Mouse (Mus musculus): ENCODE data around the gene 9130019O22Rik.
"Not testable (repeated sequence)": the region's sequence is repeated elsewhere in the genome, so short reads cannot be mapped to it uniquely, and the experiment has no call there.

The 9130019O22Rik gene

DNA sequence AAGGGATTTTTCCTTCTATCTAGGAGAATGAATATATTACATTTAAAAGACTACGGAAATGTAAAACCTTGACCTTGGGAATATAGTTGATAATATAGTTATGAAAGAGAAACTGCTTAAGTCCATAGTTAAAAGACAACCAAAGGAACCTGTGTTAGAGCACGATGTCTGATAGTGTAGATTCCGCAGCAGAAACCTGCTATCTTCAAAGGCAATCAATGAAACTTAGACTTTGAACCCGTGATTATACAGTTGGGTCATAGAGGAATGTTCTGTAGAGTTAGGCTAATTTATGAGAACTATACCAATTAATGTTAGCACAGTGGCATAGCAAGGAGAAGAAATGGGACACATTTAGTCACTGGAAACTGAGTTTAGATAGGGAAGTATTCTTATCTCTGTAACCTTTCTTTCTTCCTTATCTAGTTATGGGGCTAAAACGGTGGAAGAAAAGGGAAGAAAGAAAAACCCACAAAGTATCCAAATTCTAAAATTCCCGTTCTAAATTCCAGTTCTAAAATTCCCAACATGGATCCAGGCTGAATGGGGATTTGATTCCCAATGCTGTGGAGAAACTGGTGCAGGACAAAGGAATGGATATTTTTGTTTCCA lies 8.6 kb downstream of the 9130019O22Rik start:
- intact Hi-C loops (cut with DNase I), result no loop called here

DNA sequence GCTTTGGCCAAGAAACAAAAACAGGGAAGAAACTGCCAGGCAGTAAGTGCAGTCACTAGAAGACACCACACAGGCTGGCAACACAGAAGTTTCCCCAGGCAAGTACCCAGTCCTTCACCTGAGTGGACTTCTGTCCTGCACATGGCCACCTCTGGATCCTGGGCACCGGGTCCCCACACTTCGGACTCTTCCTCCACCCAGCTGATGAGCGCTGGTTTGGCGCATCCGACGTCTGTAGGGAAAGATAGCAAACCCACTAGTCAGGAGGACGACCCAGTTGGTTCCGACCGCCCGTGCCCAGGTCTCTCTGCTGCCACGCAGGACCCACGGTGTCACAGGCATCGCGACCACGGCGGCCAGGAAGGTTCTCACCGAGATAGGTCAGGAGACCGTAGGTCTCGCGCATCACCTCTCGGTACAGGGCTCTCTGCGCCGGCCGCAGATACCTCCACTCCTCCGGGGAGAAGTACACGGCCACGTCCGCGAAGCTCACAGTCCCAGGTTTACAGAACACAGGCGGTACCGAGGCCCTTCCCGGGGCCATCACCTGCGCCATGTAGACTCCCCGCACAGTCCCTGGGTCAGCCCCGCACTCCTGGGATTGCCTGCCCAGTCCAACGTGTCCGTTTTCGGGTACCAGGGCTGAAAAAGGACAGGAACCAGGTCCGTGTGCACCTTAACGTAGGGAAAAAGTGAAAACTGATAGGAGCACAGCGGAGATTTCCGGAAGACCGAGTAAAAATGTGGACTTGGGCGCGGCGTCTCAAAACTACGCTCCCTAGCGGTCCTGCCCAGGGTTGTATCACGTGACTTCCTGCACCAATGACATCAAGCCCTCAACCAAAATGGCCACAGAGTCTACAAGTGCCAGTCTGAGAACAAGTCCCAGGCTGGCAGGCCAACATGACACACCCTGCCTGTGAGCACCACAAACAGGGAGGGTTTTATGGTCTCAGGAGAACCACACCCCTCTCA lies 11.4 kb downstream of the 9130019O22Rik start, which contains the start of gene Zfp747:
Gene Zfp747 (minus strand): TSS at position 780 of the 975 bp plus-strand sequence.
- intact Hi-C loops (cut with DNase I), result not testable (repeated sequence)

DNA sequence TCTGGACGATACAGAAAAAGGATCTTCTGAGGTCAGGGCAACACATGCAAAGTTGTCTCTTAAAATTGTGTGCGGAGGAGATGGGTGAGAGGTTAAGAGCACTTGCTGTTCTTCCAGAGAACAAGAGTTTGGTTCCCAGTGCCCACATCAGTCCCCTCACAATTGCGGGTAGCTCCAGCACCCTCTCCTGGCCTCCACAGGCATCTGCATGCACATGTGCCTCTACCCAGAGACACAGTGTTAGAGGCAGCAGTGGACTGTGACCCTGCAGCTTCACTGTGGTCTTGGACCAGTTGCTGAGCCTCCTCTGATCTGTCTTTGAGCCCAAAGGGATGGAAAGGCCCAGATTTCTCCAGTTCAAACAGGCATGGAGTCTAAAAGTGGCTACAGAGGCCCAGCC lies 15.1 kb downstream of the 9130019O22Rik start:
- intact Hi-C loops (cut with DNase I), result not testable (repeated sequence)

DNA sequence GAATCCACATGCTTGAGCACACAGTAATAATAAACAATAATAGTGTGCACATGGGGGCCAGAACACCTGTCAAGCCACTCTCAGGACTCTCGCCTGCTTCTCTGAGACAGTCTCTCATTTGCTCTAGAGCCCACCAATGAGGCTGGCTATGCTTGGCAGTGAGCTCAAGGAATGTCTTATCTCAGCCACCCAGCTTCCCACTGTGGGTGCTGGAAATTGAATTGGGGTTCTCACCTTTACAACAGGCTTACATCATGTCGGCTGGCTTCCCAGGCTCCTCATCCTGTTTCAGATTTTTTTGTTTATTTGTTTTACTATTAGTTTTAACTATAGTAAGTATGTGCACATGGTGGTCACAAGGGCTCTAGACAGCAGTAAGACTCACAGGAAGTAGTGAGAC lies 15.8 kb downstream of the 9130019O22Rik start:
- intact Hi-C loops (cut with DNase I), result no loop called here

DNA sequence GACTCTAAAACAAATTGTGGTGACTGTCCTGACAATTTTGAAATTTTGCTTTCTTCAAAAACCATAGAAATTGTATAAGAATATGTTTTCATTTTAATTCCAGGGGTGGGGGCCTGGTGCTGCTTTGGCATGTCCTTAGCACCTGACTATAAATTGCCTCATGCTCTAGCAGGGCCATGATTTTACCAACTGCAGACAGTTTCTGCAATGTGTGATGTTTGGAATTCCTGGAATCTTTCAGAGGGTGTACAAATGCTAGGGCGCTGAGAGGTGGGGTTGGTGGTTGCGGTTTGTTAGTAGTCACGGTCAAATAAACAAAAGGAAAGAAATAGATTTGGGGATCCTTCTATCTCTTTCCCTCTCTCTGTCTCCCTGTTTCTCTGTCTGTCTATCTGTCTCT lies 20.7 kb downstream of the 9130019O22Rik start:
- intact Hi-C loops (cut with DNase I), result no loop called here

DNA sequence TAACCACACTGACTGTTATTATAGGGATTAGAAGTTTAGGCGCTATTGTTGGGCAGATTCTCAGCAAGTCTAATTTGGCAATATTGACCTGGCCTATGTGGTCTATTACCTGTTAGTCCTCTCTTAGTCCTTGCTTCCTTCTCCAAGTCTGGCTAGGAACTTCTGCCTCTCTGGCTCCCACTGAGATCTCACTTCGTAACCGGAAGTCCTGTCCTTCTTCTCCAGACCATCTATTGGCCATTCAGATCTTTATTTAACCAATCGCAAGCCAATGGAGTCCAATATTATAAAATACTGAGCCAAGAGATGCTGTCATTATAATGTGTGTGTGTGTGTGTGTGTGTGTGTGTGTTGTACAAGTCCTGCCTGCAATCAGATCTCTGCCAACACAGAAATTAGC lies 22.8 kb downstream of the 9130019O22Rik start:
- intact Hi-C loops (cut with DNase I), result loop anchor here (5.0 kb wide), 2 partner anchors 38 to 133 kb away; no protein-coding TSS in a partner anchor

DNA sequence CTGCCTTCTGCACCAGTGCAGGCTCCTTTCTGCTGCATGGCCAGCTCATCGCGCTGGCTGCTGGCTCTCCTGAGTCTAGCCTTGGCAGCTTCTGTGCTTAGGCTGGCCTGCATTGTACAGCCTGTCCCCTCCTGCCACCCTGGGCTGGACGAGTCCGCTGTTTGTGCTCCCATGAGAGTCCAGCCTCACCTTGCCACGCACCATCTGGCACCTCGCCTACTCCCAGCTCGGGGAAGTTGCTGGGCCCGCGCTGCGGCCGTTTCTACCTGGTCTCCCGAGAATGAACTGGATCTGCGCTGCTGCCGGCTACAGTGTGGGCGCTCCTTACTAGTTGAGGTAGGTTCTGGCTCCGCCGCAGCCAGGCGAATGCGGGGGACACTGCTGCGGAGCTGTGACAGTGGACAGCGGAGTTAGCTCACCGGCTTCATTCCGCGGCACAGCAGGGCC lies 23.5 kb downstream of the 9130019O22Rik start:
- intact Hi-C loops (cut with DNase I), result loop anchor here (5.0 kb wide), 2 partner anchors 39 to 134 kb away; no protein-coding TSS in a partner anchor

DNA sequence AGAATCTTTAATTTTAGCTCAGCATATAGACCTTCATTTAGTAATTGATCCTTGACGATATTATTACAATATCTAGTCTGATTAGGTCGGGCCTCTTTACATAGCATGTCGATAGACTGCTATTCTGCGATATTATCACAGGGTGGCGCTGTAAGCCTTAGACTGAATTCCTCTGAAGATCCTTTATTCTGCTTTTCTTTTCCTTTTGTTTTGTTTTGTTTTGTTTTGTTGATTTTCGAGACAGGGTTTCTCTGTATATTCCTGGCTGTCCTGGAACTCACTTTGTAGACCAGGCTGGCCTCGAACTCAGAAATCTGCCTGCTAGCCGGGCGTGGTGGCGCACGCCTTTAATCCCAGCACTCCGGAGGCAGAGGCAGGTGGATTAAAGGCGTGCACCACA lies 24.5 kb downstream of the 9130019O22Rik start:
- intact Hi-C loops (cut with DNase I), result loop anchor here (5.0 kb wide), 2 partner anchors 40 to 135 kb away; no protein-coding TSS in a partner anchor

DNA sequence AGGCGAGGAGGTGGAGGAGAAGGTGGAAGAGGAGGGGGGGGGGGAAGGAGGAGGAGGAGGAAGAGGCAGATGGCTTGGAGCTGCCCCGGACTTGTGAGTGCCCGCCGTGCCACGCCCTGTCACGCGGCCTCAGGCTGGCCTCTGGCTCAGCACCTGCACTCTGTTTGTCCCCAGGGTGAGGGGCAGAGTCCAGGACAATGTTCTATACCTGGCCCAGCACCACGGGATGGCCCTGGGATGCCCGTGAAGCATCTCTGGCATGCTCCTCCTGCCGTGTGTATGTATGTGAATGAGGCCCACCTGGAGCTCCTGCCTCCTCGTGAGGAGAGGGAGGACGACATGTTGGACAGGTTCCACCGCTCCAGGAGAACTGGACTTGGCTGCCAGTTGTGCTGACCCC lies 25.5 kb downstream of the 9130019O22Rik start:
- intact Hi-C loops (cut with DNase I), result loop anchor here (5.0 kb wide), 2 partner anchors 41 to 136 kb away; no protein-coding TSS in a partner anchor

DNA sequence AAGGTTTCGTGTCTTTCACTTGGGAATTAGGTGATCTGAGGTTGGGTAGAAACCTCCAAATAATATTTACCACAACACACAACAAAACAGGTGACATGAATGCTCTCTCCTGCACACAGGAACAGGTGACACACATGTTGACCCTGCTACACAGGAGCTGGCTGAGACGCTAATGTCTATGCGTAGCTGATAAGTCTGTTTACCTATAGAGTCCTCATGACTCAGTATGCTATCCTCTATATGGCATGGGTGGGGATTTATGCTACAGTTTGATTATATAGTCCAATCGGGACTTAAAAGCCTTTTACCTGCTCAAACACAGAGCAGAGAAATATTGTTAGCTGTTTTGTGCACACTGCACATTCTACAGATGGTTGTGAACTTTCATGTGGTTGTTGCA lies 26.7 kb downstream of the 9130019O22Rik start:
- intact Hi-C loops (cut with DNase I), result loop anchor here (5.0 kb wide), 2 partner anchors 42 to 137 kb away; no protein-coding TSS in a partner anchor

DNA sequence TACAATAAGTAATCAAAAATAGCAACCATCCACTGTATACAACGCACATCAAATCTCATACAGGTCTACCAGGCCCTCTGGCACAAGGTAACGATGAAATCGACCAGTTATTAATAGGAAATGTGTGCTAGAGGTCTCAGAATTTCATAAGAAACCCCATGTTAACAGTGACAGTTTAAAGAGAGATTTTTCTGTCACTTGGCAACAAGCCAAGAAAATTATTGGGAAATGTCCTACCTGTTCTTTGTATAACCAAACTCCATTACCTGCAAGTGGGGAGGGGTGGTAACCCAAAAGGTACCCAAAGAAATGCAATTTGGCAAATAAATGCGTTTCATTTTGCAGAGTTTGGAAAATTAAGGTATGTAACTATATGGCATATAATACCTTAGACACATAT lies 28.5 kb downstream of the 9130019O22Rik start:
- intact Hi-C loops (cut with DNase I), result no loop called here

DNA sequence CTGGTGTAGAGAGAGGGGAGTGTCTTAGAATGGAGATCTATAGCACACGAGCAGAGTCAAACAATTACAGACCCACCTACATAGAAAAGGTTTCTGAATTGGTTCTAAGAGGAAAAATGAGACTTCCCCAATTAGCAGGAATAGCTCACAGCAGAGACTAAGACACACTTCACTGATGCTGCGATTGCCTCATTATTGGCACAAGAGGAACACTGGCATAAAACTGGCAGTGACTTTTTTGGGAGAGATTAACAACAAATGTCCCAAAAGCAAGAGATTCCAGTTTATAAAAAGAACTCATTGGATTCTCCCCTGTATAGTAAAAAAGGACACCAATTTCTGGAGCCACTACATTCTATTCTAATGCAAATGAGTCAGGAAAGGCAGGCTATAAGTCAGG lies 29.1 kb downstream of the 9130019O22Rik start:
- intact Hi-C loops (cut with DNase I), result no loop called here

DNA sequence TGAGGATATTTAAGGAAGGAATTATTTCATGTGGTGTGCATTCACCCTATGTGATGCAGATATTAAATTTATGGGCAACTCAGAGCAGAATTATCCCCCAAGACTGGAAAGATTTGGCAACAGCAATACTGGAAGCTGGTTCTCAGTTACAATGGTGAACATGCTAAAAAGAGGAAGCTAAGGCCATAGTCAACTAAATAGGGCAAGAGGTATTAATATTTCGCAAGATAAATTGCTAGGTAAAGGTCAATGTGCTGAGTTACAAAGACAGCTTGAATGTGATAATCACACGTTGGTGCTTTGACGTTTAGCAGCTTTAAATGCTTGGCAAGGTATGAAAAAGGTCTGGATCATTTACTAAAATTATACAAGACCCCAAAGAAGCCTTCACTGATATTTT lies 31.2 kb downstream of the 9130019O22Rik start:
- intact Hi-C loops (cut with DNase I), result no loop called here

DNA sequence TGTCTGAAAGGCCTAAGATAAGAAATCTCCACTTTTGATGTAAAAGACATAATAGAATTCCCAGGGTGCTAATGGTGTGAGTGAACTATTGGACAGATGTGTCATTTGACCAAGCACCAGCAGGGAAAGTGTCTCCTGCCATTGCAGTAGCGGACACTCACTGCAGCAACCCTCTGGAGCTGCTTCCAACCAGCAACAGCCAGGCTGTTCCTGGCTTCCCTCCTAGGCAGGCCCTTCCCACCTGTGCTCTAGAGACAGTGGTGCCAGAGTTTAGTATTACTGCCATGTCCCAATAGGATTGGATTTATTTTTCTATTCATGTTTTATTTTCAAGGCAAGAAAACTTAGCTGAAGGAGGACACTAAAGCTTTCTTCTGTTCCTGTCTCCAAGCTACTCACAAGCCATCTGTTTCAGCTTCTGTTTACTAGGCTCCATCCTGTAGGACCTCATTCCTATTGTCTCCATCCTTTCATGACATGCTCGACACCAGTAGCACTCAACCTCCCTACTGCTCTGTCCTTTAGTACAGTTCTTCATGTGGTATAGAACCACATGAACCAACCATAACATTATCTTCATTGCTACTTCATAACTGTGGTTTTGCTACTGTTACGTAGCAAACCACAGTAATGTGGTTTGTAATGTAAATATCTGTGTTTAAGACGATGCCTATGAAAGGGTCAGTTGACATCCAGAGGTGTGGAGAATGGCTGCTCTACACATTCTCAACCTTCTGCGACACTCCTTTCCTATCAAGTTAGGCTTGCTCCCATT lies 35.5 kb downstream of the 9130019O22Rik start:
- intact Hi-C loops (cut with DNase I), result no loop called here

DNA sequence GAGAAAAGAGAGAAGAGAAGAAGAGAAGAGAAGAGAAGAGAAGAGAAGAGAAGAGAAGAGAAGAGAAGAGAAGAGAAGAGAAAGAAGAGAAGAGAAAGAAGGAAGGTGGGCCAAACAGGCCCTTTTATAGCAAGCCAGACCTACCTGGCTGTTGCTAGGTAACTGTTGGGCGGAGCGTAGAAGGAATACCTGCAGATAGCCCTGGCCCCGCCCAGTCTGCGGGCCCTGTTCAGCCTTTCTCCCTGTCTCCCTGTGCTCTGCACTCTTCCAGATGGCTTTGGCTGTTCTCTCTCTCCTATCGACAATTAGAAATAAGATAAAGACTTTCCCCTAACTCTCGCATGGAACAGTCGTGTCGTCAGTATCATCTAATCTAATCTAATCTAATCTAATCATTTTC lies 40.3 kb downstream of the 9130019O22Rik start:
- intact Hi-C loops (cut with DNase I), result no loop called here

DNA sequence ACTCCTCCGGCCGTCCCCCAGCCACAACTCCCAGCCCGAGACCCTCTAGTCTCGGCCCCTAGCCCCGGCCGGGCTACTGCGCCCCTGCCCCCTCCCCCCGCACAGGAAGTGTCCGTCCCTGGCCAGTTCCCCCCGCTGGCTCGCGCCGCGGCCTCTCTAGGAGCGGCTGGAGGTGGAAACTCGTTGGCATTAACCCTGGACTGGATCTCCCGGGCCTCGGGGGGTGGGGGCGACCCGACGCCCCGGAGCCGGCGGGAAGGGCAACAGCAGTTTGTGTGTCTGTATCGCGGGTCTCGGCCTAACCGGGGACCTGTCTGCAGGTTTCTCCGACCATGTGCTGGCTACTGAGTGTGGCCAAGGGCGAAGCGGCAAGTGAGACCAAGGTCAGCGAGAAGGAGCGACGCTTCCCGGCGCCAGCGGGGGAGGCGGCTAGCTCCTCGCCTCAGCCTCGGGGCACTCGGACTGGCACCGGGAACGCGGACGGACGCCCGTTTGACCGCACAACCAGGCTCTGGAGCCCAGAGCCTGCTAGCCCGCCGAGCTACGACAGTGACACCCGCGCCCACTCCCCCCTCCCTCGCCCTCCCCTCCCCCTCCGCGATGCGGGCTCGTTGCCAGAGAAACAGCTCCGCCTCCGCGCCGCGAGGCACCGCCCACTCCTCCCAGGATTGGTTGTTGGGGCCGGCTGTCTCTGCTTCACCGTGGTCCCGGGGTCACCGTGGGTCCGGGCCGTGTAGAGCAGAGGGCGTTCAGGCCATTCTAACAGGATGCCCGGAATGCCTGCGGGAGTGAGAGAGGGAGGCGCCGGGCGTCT lies 41.2 kb downstream of the 9130019O22Rik start, which contains the start of gene Zfp768:
Gene Zfp768 (minus strand): TSS at position 78 of the 814 bp plus-strand sequence.
- intact Hi-C loops (cut with DNase I), result no loop called here

DNA sequence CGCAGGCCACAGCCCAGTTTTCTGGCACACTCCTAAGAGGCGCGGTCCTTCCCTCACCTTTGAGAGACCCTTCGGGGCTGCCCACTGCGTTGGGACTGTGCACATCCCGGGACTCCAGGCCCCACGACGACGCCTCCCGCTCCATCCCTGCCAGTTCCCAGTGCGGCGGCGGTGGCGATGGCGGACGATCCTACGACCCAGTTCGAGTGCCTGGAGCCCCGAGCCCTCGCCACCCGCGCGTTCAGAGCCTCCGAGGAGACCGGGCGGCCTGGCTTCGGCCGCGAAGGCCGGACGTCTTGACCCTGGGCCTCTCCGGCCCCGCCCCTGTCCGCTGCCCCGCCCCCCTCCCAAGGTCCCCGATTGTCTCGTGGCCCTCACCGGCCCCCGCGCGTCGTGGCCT lies 41.9 kb downstream of the 9130019O22Rik start:
- intact Hi-C loops (cut with DNase I), result no loop called here

DNA sequence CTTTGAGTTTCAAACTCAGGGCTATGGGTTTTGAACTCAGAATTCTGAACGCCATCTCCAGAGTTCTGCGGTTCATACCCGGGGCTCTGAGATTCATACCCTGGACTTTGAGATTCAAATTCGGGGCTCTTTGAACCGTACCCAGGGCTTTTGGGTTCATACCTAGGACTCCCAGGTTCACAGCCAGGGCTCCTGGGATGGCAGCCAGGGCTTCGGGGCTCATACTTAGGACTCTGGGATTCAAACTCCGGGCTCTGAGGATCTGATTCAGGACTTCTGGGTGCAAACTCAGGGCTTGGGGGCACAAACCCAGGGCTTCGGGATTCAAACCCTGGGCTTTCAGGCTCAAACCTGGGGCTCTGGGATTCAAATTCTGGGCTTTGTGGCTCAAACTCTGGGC lies 42.6 kb downstream of the 9130019O22Rik start:
- intact Hi-C loops (cut with DNase I), result no loop called here

DNA sequence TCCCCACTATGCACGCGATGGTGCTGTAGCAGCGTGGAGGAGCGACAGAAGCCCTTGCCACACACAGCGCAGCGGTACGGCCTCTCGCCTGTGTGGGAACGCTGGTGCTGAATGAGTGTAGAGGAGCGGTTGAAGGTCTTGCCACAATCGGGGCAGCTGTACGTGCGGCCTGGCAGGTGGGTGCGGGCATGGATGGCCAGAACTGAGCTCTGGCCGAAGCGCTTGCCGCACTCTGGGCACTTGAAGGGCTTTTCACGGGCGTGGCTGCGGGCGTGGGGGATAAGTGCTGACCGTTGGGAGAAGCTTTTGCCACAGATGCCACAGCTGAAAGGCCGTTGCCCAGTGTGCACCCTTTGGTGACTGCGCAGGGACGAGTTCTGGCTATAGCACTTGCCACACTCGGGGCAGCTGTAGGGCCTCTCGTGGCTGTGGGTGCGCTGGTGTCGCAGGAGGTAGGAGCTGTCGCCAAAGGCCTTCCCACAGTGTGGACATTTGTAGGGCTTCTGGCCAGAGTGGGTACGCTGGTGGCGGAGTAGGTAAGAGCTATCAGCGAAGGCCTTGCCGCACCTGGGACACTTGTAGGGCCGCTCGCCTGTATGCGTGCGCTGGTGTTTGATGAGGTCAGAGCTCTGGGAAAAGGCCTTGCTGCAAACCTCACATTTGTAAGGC lies 43.5 kb downstream of the 9130019O22Rik start:
- intact Hi-C loops (cut with DNase I), result no loop called here

DNA sequence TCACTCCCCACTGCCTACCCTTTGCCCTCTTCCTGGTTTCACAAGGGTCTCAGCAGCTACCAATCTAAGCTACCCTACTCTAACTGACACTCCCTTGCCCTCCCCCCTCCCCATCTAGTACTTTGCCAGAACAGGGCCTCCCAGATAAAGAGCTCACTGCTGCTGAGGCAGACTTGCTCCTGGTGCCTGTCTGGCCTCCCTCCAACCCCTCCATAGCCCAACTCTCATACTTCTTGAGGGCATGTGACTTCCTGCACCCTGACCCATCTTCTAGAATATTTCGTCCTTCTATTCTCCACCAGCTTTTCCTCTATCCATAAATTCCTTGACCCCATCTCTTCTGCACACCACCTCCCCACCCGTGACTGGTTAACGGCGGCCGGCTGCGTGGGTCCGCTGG lies 44.1 kb downstream of the 9130019O22Rik start:
- intact Hi-C loops (cut with DNase I), result no loop called here

Data from adrenal gland (tissue).